Mouse (Mus musculus) olfactory bulb, adult 2 months (tissue): ENCODE measurements around the gene Stxbp2.

Experiments used
- CTCF ChIP-seq: fragments of 200-500 bp; IDR thresholded peaks from 2 replicates; pipeline ENCODE4 v1.5.1; 2012; ENCODE audit warnings: low read depth, mild to moderate bottlenecking, low read length, moderate library complexity; ENCODE audit not compliant: insufficient read depth
- POLR2A ChIP-seq: fragments of 200-500 bp; IDR thresholded peaks from 2 replicates; pipeline ENCODE4 v1.6.1; 2012; ENCODE audit warnings: mild to moderate bottlenecking, low read depth, low read length, moderate library complexity; ENCODE audit not compliant: insufficient read depth

DNA sequence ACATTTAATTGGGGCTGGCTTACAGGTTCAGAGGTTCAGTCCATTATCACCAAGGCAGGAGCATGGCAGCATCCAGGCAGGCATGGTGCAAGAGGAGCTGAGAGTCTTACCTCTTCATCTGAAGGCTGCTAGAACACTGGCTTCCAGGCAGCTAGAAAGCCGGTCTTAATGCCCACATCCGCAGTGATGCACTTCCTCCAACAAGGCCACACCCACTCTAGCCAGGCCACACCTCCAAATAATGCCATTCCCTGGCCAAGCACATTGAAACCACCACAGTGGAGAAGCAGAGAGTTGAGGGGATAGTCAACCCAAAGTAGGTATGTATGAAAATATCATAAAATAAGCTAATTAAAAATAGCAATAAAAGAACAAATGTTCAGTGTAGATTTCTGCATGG is 39.6 kb downstream of the Stxbp2 start:
- TF ChIP-seq POLR2A (no peak), CTCF (no peak)
